Mouse (Mus musculus) intestine, embryonic 16.5 days (tissue): ENCODE results near the gene Sephs1. TPM values are rescaled to one million over a fixed set of nuclear protein-coding genes. Genes with fewer than 3 reads are reported as not detected.
"Not testable (repeated sequence)": the region's sequence is repeated elsewhere in the genome, so short reads cannot be mapped to it uniquely, and the experiment has no call there.

ENCODE experiments used
- ATAC-seq: fragments of 200-750 bp; cut with Nextera tagmentation; 2 replicates; pipeline ENCODE4 v1.8.0; 2017; ENCODE audit warnings: moderate TSS enrichment, moderate library complexity
- H3K27ac ChIP-seq: fragments of 300-500 bp; sonication (generic); 2 replicates; pipeline ENCODE4 v1.5.1; 2014; ENCODE audit warnings: mild to moderate bottlenecking, low read length
- H3K27me3 ChIP-seq: fragments of 300-500 bp; sonication (generic); replicated peaks from 2 replicates; pipeline ENCODE4 v1.6.1; 2014; ENCODE audit warnings: low read length, control low read depth, mixed read lengths; ENCODE audit not compliant: control insufficient read depth, insufficient read depth
- H3K36me3 ChIP-seq: fragments of 300-500 bp; sonication (generic); 2 replicates; pipeline ENCODE4 v1.6.1; 2014; ENCODE audit warnings: low read length, control low read depth; ENCODE audit not compliant: control insufficient read depth, insufficient read depth
- H3K4me1 ChIP-seq: fragments of 300-500 bp; sonication (generic); 2 replicates; pipeline ENCODE4 v1.6.1; 2014; ENCODE audit warnings: low read length, control low read depth, mixed read lengths; ENCODE audit not compliant: control insufficient read depth, insufficient read depth
- H3K4me2 ChIP-seq: fragments of 300-500 bp; sonication (generic); 2 replicates; pipeline ENCODE4 v1.6.1; 2014; ENCODE audit warnings: low read depth, low read length, control low read depth
- H3K4me3 ChIP-seq: fragments of 300-500 bp; sonication (generic); 2 replicates; pipeline ENCODE4 v1.5.1; 2014; ENCODE audit warnings: mild to moderate bottlenecking, low read length
- H3K9ac ChIP-seq: fragments of 300-500 bp; sonication (generic); 2 replicates; pipeline ENCODE4 v1.6.1; 2014; ENCODE audit warnings: low read depth, low read length
- H3K9me3 ChIP-seq: fragments of 300-500 bp; sonication (generic); 2 replicates; pipeline ENCODE4 v1.6.1; 2016; ENCODE audit warnings: low read length, control low read depth; ENCODE audit not compliant: control insufficient read depth
- WGBS: fragments of 180-500 bp; shearing (Covaris S2); extraction: QIAGEN DNeasy Blood & Tissue Kit; methylation state at CpG from one replicate; pipeline ENCODE4 v1.1.7; 2014; 5-methylcytosine and 5-hydroxymethylcytosine counted together
- polyA plus RNA-seq: library from polyadenylated mRNA; unstranded; fragments of >200 nt; fragmentation: Nextera tagmentation; extraction: Ambion mirVana; gene quantifications from 2 replicates; pipeline ENCODE4 v1.2.1, GENCODE M21; 2015

Sephs1 gene
- polyA plus RNA-seq, 1 experiment from 2014 or later: 48.7 TPM

GRCm38 (mm10) chr2:4949691-4950090 is 68.3 kb downstream of the Sephs1 start:
- H3K36me3 ChIP-seq, H3K27me3 ChIP-seq, H3K9me3 ChIP-seq, H3K27ac ChIP-seq, H3K4me2 ChIP-seq, H3K4me3 ChIP-seq, H3K9ac ChIP-seq, ATAC-seq, H3K4me1 ChIP-seq: not testable (repeated sequence)
- WGBS: 83% methylated on average over 8 of the region's 8 CpGs

- H3K4me1 ChIP-seq: no peaks in the 10 kb centered on the region
- no peak overlapping the region for H3K4me3 ChIP-seq
- no peaks in the 10 kb centered on the region for H3K36me3 ChIP-seq
- no peak overlapping the region for H3K27ac ChIP-seq
- no peak overlapping the region for H3K4me2 ChIP-seq
- no peak overlapping the region for H3K9ac ChIP-seq
- H3K27me3 ChIP-seq: no peaks in the 10 kb centered on the region
- no peaks in the 10 kb centered on the region for H3K9me3 ChIP-seq
- ATAC-seq: no peak
- WGBS: 91% methylated on average over 2 of the region's 2 CpGs
Observed at GRCm38 (mm10) chr2:4950986-4951385, 69.6 kb downstream of the Sephs1 start.

GRCm38 (mm10) chr2:4954216-4954760 is 72.9 kb downstream of the Sephs1 start:
- Histone ChIP-seq H3K4me3 (no peak overlapping the region), H3K27me3 (no peaks in the 10 kb centered on the region), H3K27ac (no peak overlapping the region), H3K36me3 (no peaks in the 10 kb centered on the region), H3K9ac (no peak overlapping the region), H3K9me3 (no peaks in the 10 kb centered on the region), H3K4me1 (no peaks in the 10 kb centered on the region), H3K4me2 (no peak overlapping the region)
- 85% methylated on average over 6 of the region's 6 CpGs for WGBS
- ATAC-seq: no peak

- no peaks in the 10 kb centered on the region for H3K27me3 ChIP-seq
- 86% methylated on average over 12 of the region's 12 CpGs for WGBS
- no peak overlapping the region for H3K27ac ChIP-seq
- H3K9me3 ChIP-seq: no peaks in the 10 kb centered on the region
- no peaks in the 10 kb centered on the region for H3K4me1 ChIP-seq
- no peak overlapping the region for H3K4me3 ChIP-seq
- H3K9ac ChIP-seq: no peak overlapping the region
- H3K4me2 ChIP-seq: no peak overlapping the region
- no peak for ATAC-seq
- H3K36me3 ChIP-seq: no peaks in the 10 kb centered on the region
Observed at GRCm38 (mm10) chr2:4958039-4958438, 76.7 kb downstream of the Sephs1 start.

Other genes with a start within 250 kb of the Sephs1 start
- gene Prpf18, start 229.5 kb upstream of the Sephs1 start, polyA plus RNA-seq: 25.2 and 26.4 TPM in 2 replicates
- gene Bend7, start 163.7 kb upstream of the Sephs1 start, polyA plus RNA-seq: 6.3 and 7.1 TPM in 2 replicates
- 102 and 112 TPM in 2 replicates for gene Phyh, start 37.5 kb downstream of the Sephs1 start, polyA plus RNA-seq
- gene Ucma, start 94.6 kb downstream of the Sephs1 start, polyA plus RNA-seq: not detected in 2 replicates
- 28.4 and 30.0 TPM in 2 replicates for gene Mcm10, start 131.2 kb downstream of the Sephs1 start, polyA plus RNA-seq
- 28.7 and 36.9 TPM in 2 replicates for gene Optn, start 182.5 kb downstream of the Sephs1 start, polyA plus RNA-seq